Mouse (Mus musculus) liver, embryonic 14.5 days (tissue): ENCODE measurements around the gene Tubb5. TPM values are rescaled to one million over a fixed set of nuclear protein-coding genes. Genes with fewer than 3 reads are reported as not detected.

Experiments
- ATAC-seq: fragments of 200-750 bp; cut with Nextera tagmentation; 2 replicates; pipeline ENCODE4 v1.8.0; 2017; ENCODE audit warnings: moderate number of reproducible peaks, mild to moderate bottlenecking, moderate library complexity; ENCODE audit not compliant: insufficient read depth
- DNase-seq, 3 experiments: peaks; one replicate each; pipeline ENCODE4 v3.0.0-alpha.2; 2012 to 2013; ENCODE audit warnings: low read depth in 3 of 3, low spot score in 3 of 3
- H3K27ac ChIP-seq: fragments of 300-500 bp; sonication (generic); 2 replicates; pipeline ENCODE4 v1.5.1; 2014; ENCODE audit warnings: moderate library complexity, mild to moderate bottlenecking, control low read depth, inconsistent platforms
- H3K27me3 ChIP-seq: fragments of 300-500 bp; sonication (generic); 2 replicates; pipeline ENCODE4 v1.6.1; 2014; ENCODE audit warnings: mild to moderate bottlenecking, low read length, moderate library complexity; ENCODE audit not compliant: control insufficient read depth, insufficient read depth
- H3K36me3 ChIP-seq: fragments of 300-500 bp; sonication (generic); replicated peaks from 2 replicates; pipeline ENCODE4 v1.6.1; 2014; ENCODE audit warnings: low read depth; ENCODE audit not compliant: control insufficient read depth, insufficient read depth
- H3K4me1 ChIP-seq, 2 experiments: fragments of 200-500 bp in 1 of 2; fragments of 300-500 bp in 1 of 2; sonication (generic) in 1 of 2; replicated peaks; 2 replicates each; pipeline ENCODE4 v1.6.1; 2012 to 2014; ENCODE audit warnings: antibody characterized with exemption in 1 of 2, inconsistent platforms in 1 of 2, low read length in 1 of 2; ENCODE audit not compliant: control insufficient read depth in 2 of 2, insufficient read depth in 2 of 2
- H3K4me2 ChIP-seq: fragments of 300-500 bp; sonication (generic); 2 replicates; pipeline ENCODE4 v1.6.1; 2014; ENCODE audit warnings: low read depth, mild to moderate bottlenecking, control low read depth, moderate library complexity
- H3K4me3 ChIP-seq, 2 experiments: fragments of 200-500 bp in 1 of 2; fragments of 300-500 bp in 1 of 2; sonication (generic) in 1 of 2; 2 replicates each; pipeline ENCODE4 v1.5.1; 2012 to 2014; ENCODE audit warnings: low read depth in 2 of 2, low read length in 2 of 2, mild to moderate bottlenecking in 2 of 2, control low read depth in 1 of 2, inconsistent platforms in 1 of 2, moderate library complexity in 1 of 2; ENCODE audit not compliant: insufficient read depth in 1 of 2
- H3K9ac ChIP-seq: fragments of 300-500 bp; sonication (generic); replicated peaks from 2 replicates; pipeline ENCODE4 v1.6.1; 2014; ENCODE audit warnings: mild to moderate bottlenecking, control low read depth, moderate library complexity
- H3K9me3 ChIP-seq: fragments of 300-500 bp; sonication (generic); 2 replicates; pipeline ENCODE4 v1.6.1; 2016; ENCODE audit warnings: low read length, mixed read lengths; ENCODE audit not compliant: control insufficient read depth
- CTCF ChIP-seq: IDR thresholded peaks from 2 replicates; pipeline ENCODE4 v1.5.1; 2016; ENCODE audit warnings: antibody characterized with exemption, low read depth, control low read depth
- EP300 ChIP-seq: IDR thresholded peaks from 2 replicates; pipeline ENCODE4 v1.6.1; 2016; ENCODE audit warnings: antibody characterized with exemption, low read depth
- whole genome bisulfite sequencing: fragments of 180-500 bp; shearing (Covaris S2); extraction: QIAGEN DNeasy Blood & Tissue Kit; methylation state at CpG from one replicate; pipeline ENCODE4 v1.1.7; 2014; ENCODE audit not compliant: insufficient replicate concordance; 5-methylcytosine and 5-hydroxymethylcytosine counted together
- polyA plus RNA-seq, 2 experiments: library from polyadenylated mRNA; depleted of rRNA in 1 of 2; stranded (reverse) in 1 of 2; unstranded in 1 of 2; fragments of >200 nt; fragmentation: Nextera tagmentation in 1 of 2; extraction: Ambion mirVana in 1 of 2; gene quantifications; 2 replicates each; pipeline versions ENCODE4 v1.2.1 to v1.2.3; 2012 to 2014

Gene Tubb5
- polyA plus RNA-seq, 2 experiments = 330 to 467 TPM

DNA sequence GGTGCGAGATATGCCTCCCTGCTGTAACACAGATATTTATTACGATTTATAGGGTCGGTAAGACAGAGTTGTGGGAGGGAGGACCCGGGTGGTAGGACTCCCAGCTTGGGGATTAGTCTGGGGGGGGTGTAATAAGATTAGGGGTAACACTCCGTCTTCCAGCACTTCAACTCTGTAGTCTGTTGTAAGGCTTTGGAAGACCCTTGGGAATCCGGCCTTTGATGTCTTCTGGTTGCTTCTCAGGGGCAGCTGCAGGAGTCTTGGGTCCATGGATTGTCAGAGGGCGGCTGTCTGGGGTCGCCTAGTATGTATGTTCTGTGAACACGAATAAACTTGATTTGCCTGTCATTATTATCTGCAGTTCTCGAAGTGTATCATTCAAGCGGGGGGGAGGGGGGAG, 15.5 kb downstream of the Tubb5 start:
- peaks cover 5% of the 10 kb centered on the region for H3K36me3 ChIP-seq
- H3K4me3 ChIP-seq = peak overlapping the region; percentile 89 to 94
- TF ChIP-seq CTCF (no peak), EP300 (no peak)
- no peaks in the 10 kb centered on the region for H3K27me3 ChIP-seq
- DNase-seq (no peak), ATAC-seq (no peak)
- peaks cover 35 to 44% of the 10 kb centered on the region in 2 experiments for H3K4me1 ChIP-seq
- H3K9ac ChIP-seq = peak overlapping the region; percentile 82
- H3K27ac ChIP-seq = peak overlapping the region; percentile 94
- 2% methylated on average over 11 of the region's 11 CpGs for WGBS
- peak overlapping the region; percentile 97 for H3K4me2 ChIP-seq
- H3K9me3 ChIP-seq = no peaks in the 10 kb centered on the region

DNA sequence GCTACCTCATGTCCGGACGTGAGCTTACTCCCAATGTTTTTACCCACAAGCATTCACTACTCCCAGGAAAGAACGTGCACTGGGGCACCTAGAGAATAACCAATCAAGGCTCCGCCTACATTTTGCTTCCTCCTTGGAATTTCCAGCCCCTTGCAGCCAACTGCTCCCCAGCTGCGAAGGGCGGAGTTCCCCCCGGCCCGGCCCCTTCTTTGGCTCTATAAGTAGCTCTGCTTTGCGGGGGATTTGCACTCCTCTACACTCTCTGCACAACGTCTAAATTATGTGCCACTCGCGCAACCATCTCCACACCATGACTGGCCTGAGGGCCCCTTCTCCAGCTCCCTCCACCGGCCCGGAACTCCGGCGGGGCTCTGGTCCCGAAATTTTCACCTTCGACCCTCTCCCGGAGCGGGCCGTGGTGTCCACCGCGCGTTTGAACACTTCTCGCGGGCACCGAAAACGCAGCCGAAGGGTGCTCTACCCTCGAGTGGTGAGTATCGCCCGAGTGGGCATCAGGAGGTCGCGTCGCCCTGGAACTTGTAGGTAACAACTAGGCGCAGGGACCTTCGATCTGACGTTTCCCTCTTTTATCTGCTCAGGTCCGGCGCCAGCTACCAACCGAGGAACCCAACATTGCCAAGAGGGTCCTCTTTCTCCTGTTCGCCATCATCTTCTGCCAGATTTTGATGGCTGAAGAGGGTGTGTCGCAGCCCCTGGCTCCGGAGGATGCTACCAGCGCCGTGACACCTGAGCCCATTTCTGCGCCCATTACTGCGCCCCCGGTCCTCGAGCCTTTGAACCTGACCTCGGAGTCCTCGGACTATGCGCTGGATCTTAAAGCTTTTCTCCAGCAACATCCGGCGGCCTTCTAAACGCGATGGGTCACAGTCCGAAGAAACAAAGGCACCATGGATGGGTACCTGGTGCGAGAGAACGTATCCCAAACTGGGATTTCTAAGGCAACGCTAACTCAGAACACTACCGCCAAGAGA, 16.4 kb downstream of the Tubb5 start, which contains the start of gene Ier3:
Gene Ier3 (plus strand): TSS at position 246 of the 992 bp plus-strand sequence.
- DNase-seq (peak in 1 of 3 experiments; percentile 79), ATAC-seq (peak; percentile 43)
- no peaks in the 10 kb centered on the region for H3K27me3 ChIP-seq
- peak within 1 kb of the TSS; percentile 94 for H3K27ac ChIP-seq
- H3K4me1 ChIP-seq = peaks cover 35 to 44% of the 10 kb centered on the region in 2 experiments
- under 1% methylated on average over 62 of the region's 62 CpGs for WGBS
- no peaks in the 10 kb centered on the region for H3K9me3 ChIP-seq
- peaks cover 4% of the 10 kb centered on the region; the same call in 1 of the 2 replicates for H3K36me3 ChIP-seq
- H3K4me2 ChIP-seq = peak within 1 kb of the TSS; percentile 97
- peak within 1 kb of the TSS; percentile 82 for H3K9ac ChIP-seq
- TF ChIP-seq EP300 = no peak; the same call in 1 of the 2 replicates
- TF ChIP-seq CTCF = no peak
- H3K4me3 ChIP-seq = peak within 1 kb of the TSS; percentile 89 to 94

DNA sequence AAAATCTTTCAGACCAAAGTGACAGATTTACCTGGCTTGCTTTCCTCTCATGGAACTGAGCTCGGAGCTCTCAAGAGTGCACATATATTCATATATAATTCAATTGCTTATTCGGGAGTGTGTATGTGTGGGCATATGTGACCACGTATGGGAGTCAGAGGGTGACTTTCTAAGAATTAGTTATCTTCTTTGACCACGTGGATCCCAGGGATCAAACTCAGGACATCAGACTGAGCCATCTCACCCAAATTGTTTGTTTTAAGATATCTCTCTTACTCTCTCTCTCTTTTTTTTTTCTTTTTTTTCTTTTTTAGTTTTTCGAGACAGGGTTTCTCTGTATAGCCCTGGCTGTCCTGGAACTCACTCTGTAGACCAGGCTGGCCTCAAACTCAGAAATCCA, 18.0 kb downstream of the Tubb5 start:
- DNase-seq = peak in 1 of 3 experiments; percentile 58
- Histone ChIP-seq H3K36me3 (no peaks in the 10 kb centered on the region), H3K27ac (no peak overlapping the region), H3K4me3 (no peak overlapping the region), H3K4me2 (peak overlapping the region; percentile 97), H3K9me3 (no peaks in the 10 kb centered on the region), H3K4me1 (peaks cover 36 to 44% of the 10 kb centered on the region in 2 experiments), H3K9ac (no peak overlapping the region; the same call in 1 of the 2 replicates), H3K27me3 (no peaks in the 10 kb centered on the region)
- 27% methylated on average over 5 of the region's 5 CpGs for WGBS
- ATAC-seq = no peak
- TF ChIP-seq EP300 = peak; percentile 62
- TF ChIP-seq CTCF = no peak

DNA sequence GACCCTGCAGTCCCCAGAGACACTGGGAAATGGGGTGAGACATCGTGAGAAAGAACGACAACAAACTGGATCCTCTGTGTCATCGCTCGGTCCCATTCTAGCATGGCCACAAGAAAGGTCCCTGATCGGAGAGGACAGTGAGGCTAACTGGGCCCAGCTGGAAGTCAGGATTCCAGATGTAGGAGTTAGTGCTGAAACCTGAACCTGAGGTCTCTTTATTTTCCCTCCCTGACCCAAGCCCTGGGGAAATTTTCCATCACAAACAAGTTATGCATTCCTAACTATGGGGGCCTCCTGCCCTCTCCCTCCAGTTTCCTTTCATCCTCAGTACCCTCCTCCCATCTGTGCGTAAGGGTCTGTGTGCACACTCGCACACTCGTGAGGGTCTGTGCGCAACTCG, 20.9 kb downstream of the Tubb5 start:
- Histone ChIP-seq H3K4me1 (peaks cover 24 to 40% of the 10 kb centered on the region in 2 experiments), H3K36me3 (no peaks in the 10 kb centered on the region)
- no peak for ATAC-seq

DNA sequence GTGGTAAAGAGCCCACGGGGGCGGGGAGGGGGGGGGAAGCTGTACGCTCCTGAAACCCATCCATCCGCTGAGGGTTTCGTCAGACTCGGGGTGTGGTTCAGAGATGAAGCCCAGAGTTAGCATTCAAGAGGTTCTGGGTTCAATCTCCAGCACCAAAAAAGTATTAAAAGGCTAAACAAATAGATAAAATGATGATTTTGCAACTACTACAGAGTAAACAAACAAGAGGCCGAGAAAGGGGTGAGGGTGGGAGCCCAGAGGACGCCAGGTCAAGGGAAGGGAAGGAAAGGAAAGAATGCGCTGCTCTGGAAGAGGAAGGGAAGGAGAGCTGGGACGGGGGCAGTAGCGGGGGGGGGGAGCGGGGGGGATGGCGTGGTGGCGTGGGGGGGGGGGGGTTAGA, 21.4 kb downstream of the Tubb5 start:
- TF ChIP-seq CTCF = no peak
- TF ChIP-seq EP300 = no peak
- 57% methylated on average over 14 of the region's 14 CpGs for WGBS
- no peak overlapping the region for H3K4me2 ChIP-seq
- ATAC-seq (no peak), DNase-seq (no peak)
- H3K4me3 ChIP-seq = no peak overlapping the region
- H3K9me3 ChIP-seq = no peaks in the 10 kb centered on the region
- H3K4me1 ChIP-seq = peaks cover 23 to 37% of the 10 kb centered on the region in 2 experiments
- H3K27me3 ChIP-seq = no peaks in the 10 kb centered on the region
- no peak overlapping the region for H3K9ac ChIP-seq
- H3K36me3 ChIP-seq = no peaks in the 10 kb centered on the region
- H3K27ac ChIP-seq = no peak overlapping the region

More for the DNA sequence above, 20.9 kb downstream of the Tubb5 start:
- 77% methylated on average over 10 of the region's 10 CpGs for WGBS
- H3K27me3 ChIP-seq = no peaks in the 10 kb centered on the region
- no peak for TF ChIP-seq EP300
- TF ChIP-seq CTCF = no peak
- H3K9me3 ChIP-seq = no peaks in the 10 kb centered on the region
- no peak overlapping the region for H3K4me2 ChIP-seq
- no peak for DNase-seq
- no peak overlapping the region for H3K9ac ChIP-seq
- H3K4me3 ChIP-seq = no peak overlapping the region
- H3K27ac ChIP-seq = no peak overlapping the region
